Mouse (Mus musculus): ENCODE results near the gene Chrnb4. TPM values are rescaled to one million over a fixed set of nuclear protein-coding genes. Genes with fewer than 3 reads are reported as not detected.

Gene Chrnb4
- total RNA-seq, 2 experiments from 2014 or later: 0.08 TPM; not detected in 1

DNA sequence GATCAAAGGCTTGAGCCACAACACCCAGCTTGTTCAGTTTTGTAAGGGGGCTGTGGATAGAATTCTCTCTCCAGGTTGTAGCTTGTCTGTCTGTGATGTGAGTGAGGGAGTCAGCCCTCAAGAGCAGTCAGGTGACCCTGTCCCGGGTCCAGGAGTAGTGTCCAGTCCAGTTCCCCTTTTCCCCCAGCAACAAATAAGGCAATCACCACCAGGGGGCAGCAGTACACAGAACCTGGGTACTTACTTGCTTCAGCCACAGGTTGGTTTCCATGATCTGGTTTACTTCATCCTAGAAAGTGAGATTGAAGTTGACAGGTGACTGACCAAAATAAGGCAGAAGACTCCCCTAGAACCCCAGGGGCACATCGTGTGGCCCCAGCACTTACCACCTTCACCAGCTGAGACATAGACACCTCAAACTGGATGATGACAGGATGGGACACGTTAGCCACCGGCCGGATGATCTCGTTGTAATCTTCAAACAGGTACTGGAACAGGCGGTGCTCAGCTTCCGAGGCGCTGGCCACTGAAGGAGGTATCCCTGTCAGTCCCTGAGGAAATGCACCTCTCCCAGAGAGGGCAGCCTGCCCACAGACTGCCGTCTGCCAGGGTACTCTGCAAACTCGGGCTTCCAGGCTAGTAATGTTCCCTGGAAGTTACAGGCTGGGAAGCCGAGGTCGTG is 24.5 kb downstream of the Chrnb4 start:
- peak; percentile 56 to 71 for DNase-seq
- intact Hi-C loops (cut with DNase I): loop anchor here (1.0 to 5.0 kb wide), 2 partner anchors 84 to 283 kb away; no protein-coding TSS in a partner anchor

- intact Hi-C loops (cut with DNase I): loop anchor here (5.0 kb wide), 1 partner anchor 284 kb away; no protein-coding TSS in a partner anchor
- DNase-seq: no peak
Observed at GRCm38 (mm10) chr9:55023326-55023725, 25.3 kb downstream of the Chrnb4 start.

DNA sequence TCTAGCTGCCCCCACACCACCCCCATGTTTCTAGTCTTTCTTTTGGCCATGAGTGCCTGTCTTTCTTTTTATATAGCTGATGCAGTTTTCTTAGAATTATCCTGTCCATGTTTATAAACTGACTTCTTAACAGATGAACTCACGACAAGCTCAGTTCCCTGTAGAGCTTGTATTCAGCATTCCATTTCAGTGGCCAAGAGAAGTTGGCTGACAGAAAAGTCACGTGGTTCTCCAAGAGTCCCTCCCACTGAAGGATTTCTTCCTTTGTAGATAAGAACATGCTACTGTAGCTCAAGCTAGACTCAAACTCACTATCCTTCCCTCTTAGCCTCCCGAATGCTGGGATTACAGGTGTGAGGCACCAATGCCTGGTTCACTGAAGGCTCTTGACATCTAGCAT is 31.7 kb downstream of the Chrnb4 start:
- no peak for DNase-seq
- intact Hi-C loops (cut with DNase I): no loop called here

- no peak for DNase-seq
- intact Hi-C loops (cut with DNase I): no loop called here
Observed at GRCm38 (mm10) chr9:55010588-55011350, 37.8 kb downstream of the Chrnb4 start.

GRCm38 (mm10) chr9:55009692-55010091 is 38.9 kb downstream of the Chrnb4 start:
- intact Hi-C loops (cut with DNase I): no loop called here
- DNase-seq: no peak

- no peak for DNase-seq
- intact Hi-C loops (cut with DNase I): no loop called here
Observed at GRCm38 (mm10) chr9:55003609-55004008, 45.0 kb downstream of the Chrnb4 start.

DNA sequence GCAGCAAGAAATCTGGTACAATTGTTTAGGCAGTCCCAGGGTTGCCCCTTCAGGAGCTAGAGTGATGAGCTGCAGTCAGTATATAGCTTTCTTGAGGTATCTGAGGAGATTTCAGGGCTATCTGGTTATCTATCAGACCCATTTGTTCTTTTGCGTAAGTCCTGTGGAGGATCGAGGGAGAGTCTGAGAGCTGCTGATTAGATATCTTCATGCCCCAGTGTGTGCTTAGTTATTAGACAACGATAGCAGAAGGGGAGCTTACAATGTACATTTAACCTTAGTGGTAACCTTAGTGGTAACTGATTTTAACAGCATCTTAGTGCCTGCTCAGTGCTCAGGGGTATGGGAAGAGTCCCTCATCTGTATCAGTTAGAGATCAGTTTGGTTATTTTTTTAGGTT is 52.9 kb downstream of the Chrnb4 start:
- no peak for DNase-seq

DNA sequence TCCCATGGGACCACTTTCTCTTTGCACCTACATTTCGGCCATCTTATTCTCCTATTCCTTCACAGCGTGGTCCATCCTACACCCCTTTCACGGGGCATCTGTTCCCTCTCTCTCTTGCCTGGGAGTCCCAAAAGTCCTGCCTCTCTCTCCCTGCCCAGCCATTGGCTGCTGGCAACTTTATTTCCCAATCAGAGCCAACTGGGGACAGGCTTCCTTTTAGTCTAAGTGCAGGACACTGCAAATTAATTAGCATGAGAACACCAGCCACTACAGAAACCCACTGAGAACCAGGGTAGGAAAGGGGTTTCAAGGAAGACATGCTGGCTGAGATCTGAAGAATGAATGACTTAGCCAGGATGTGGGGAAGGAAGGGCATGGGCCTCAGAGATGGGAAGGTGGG is 54.2 kb downstream of the Chrnb4 start:
- DNase-seq: no peak
- intact Hi-C loops (cut with DNase I): no loop called here

More for the DNA sequence above, 52.9 kb downstream of the Chrnb4 start:
- intact Hi-C loops (cut with DNase I): no loop called here

GRCm38 (mm10) chr9:54990362-54990761 is 58.2 kb downstream of the Chrnb4 start:
- no peak for DNase-seq
- intact Hi-C loops (cut with DNase I): no loop called here

DNA sequence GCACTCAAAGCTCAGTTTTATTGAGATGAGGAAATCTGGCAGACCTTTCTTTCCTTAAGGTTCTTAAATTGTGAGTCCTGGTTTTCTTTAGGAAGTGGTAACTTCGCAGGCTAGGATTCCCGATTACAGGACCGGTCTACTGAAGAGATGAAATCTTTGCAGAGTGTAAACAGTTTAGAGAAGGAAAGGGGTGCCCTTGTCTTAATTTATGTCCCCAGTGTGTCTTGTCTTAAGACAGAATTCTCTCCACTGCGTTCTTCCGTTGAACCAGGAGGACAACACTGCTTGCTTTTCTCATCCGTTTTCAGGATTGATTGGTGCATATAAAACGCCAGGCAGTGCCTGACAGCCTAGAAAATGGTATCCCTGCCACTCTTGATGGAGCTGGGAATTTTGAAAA is 66.2 kb downstream of the Chrnb4 start:
- intact Hi-C loops (cut with DNase I): no loop called here
- no peak for DNase-seq

DNA sequence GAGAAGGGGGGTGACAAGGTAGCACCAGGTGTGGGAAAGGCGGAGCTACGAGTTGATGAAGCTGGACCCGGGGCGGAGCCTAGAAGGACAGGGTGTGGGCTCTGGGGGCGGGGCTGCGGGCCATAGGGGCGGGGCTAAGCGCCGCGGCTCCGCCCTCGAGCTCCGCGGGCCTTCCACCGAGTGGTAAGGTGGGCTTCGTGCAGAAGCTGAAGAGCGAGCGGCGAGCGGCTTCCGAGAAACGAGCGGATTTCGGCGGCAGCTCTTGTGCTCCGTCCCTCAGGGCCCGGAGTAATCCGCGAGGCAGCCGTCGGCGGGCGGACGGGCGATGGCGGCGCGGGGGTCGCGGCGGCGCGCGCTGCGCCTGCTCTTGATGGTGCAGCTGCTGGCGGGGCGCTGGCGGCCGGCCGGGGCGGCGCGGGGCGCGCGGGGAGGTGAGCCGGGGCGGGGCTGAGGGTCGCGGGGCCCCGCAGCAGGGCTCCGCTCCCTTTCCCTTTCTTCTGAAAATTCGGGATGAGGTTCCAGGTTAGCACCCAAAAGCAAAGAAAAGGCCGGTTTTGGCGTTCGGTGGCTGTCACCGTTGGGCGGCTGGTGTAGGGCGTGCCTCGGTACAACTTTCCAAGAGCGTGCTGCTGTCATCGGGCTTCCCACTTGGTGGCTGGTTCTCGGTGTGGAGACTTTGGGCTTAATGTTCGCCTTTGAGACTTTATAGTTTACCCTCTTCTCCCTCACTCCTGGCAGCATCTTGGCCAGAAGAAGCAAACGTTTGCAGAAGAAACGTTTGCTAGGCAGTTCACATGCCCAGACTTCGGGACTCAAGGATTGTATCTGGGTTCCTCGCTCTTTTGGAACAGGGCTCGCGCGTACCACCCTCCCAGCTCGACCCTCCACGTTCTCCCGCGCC is 67.0 kb downstream of the Chrnb4 start:
- peak in 1 of 2 experiments; percentile 6 for DNase-seq
- intact Hi-C loops (cut with DNase I): no loop called here

DNA sequence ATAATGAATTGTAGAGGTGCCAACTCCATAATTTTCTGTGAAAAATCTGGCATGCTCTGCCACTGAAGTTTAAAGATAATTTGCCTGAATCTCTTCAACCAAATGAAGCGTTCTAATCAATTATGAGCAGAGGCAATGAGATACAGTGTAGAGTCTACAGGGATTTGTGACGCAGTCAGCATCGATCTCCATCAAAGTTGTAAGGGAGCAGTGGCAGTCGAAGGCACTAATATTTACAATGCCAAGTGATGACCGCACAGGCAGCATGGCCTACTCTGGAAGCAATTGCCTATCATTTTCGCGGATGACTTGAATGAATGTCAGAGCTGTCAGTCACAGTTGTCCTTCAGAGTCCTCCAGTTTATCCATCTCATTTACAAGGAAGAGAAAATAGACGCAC is 67.9 kb downstream of the Chrnb4 start, which contains the start of gene Chrna5:
Gene Chrna5 (plus strand): TSS at position 207 of the 400 bp plus-strand sequence.
- DNase-seq: no peak
- intact Hi-C loops (cut with DNase I): no loop called here

Other genes with a start within 250 kb of the Chrnb4 start
- gene Ireb2, start 185.0 kb downstream of the Chrnb4 start, total RNA-seq (2021): 10 to 100 TPM; 18.8 to 21.8 TPM
- gene Hykk, start 131.5 kb downstream of the Chrnb4 start, total RNA-seq (2021): under 1 TPM; 0.74 to 0.79 TPM
- 100 to 1,000 TPM; 111 to 117 TPM for gene Psma4, start 98.0 kb downstream of the Chrnb4 start, total RNA-seq (2021)
- gene AY074887, start 97.8 kb downstream of the Chrnb4 start, total RNA-seq (2021): not detected
- gene Chrna5, start 67.9 kb downstream of the Chrnb4 start, total RNA-seq (2021): not detected
- not detected for gene Chrna3, start 22.2 kb downstream of the Chrnb4 start, total RNA-seq (2021)
- gene Ube2q2, start 100.1 kb upstream of the Chrnb4 start, total RNA-seq (2021): 10 to 100 TPM; 30.2 to 33.4 TPM
- gene Fbxo22, start 160.1 kb upstream of the Chrnb4 start, total RNA-seq (2021): 10 to 100 TPM; 18.0 to 18.8 TPM

Measured in gastrocnemius, postnatal 36 days (tissue).